Mouse (Mus musculus): ENCODE measurements around the gene Clk2.

DNA sequence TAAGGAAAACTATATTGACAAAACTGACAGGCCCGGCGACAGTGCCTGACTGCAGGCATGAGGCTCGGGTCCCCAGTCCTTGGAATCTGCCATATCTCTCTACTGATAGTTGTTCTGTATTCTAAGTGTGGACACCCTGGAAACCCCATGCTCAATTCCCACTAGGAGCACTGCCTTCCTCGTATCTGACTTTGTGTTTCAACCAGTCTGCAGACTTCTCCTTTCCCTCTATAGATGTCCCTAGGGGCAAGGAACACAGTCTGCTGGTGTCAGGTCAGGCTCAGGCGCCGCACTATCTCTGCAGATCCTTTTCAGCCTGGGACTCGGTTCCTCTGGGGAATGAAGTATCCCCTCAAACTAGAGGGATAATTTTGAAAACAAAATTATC lies 31.5 kb upstream of the Clk2 start:
- TF ChIP-seq POLR2A (IDR thresholded peaks at IDR 0.05; ENCODE audit: low read depth, low read length) (no peak), CTCF (IDR thresholded peaks at IDR 0.05; ENCODE audit: extremely low read depth, insufficient read depth, insufficient read length, insufficient replicate concordance) (no peak)
